Mouse (Mus musculus) spleen, adult 2 months (tissue): ENCODE measurements at regions not wholly inside any gene's neighbourhood (a gene's known extent, or its start where the extent isn't known, plus 50 kb on each side); places are given as distances from the start of the nearest gene placed in this dataset.

ENCODE experiments used
- CTCF ChIP-seq: fragments of 200-500 bp; IDR thresholded peaks from 2 replicates; pipeline ENCODE4 v1.5.1; 2011; ENCODE audit warnings: mild to moderate bottlenecking, inconsistent platforms; ENCODE audit not compliant: insufficient read depth, insufficient read length, insufficient replicate concordance; ENCODE audit errors: extremely low read depth
- POLR2A ChIP-seq: fragments of 200-500 bp; IDR thresholded peaks from 2 replicates; pipeline ENCODE4 v1.6.1; 2011; ENCODE audit warnings: low read depth, low read length, inconsistent platforms

DNA sequence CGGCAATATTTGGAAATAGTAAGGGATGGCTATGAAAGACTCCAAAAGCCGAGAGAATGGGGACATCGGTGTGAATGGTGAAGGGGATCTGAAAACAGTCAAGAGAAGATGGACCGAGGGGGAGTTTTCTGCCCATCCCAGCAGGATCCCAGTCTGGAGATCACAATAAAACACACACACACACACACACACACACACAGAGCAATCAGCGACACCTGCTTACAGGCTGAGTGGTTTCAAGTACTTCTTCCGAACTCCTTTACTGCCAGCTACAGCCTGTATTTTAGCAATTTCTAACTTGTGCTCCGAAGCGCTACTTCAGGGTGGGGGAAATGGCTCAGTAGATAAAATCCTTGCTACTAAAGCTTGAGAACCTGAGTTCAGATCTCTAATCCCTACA lies 205.8 kb downstream of the Bcl2l11 start:
- TF ChIP-seq POLR2A = no peak
- TF ChIP-seq CTCF = no peak
